Mouse (Mus musculus): Measurements from ENCODE around the gene Hoxd13.

The Hoxd13 gene

GRCm38 (mm10) chr2:74694066-74694465 lies 26.0 kb downstream of the Hoxd13 start:
- no peak for DNase-seq (ENCODE audit: low spot score)

DNA sequence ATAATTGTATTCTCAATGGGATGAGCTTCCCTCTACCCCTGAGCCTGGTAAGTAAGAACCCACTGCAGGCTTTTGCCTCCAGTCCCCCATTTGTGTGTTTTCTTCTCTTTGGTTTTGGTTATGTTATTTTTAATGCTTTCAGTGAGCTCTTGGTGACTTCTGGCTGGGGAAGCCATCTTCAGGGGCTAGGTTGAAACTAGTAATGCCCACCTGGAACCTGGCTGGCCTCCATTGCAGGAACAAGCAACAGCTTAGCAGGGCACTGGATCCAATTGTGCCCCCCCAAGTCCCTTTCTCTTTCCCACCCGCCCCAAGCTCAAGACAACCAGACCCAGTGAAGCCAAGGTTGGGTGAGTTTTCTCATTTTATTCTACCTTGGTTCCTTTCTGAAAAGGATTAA lies 27.3 kb downstream of the Hoxd13 start:
- DNase-seq (ENCODE audit: low spot score): no peak

- no peak for DNase-seq (ENCODE audit: low spot score)
Measured at GRCm38 (mm10) chr2:74695813-74696430, 27.8 kb downstream of the Hoxd13 start.

GRCm38 (mm10) chr2:74696442-74697335 lies 28.6 kb downstream of the Hoxd13 start:
- DNase-seq (ENCODE audit: low spot score): no peak

GRCm38 (mm10) chr2:74697567-74698121 lies 29.5 kb downstream of the Hoxd13 start, which contains the start of gene Hoxd9:
Gene Hoxd9 (plus strand): TSS chr2:74697727.
- DNase-seq (ENCODE audit: low spot score): no peak

DNA sequence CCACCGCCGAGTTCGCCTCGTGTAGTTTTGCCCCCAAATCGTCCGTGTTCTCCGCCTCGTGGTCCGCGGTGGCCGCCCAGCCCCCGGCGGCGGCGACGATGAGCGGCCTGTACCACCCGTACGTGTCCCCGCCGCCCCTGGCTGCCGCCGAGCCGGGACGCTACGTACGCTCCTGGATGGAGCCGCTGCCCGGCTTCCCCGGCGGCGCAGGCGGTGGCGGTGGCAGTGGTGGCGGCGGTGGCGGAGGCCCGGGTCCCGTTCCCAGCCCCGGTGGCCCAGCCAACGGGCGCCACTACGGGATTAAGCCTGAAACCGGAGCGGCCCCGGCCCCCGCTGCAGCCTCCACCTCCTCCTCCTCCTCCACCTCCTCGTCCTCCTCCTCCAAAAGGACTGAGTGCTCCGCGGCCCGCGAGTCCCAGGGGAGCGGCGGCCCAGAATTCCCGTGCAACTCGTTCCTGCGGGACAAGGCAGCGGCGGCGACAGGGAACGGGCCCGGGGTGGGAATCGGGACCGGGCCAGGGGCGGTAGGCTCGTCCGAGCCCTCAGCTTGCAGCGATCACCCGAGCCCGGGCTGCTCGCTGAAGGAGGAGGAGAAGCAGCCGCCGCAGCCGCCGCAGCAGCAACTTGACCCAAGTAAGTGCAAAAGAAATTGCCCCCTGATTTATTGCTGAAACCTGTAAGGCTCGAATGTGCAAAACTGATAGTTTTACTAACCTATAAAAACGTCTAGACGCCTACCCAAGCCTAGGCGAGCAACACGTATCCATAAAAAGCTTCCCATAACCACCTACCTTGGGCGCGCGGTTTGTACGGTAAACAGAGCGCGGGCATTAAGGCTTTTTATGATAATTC lies 30.3 kb downstream of the Hoxd13 start:
- DNase-seq (ENCODE audit: low spot score): no peak

GRCm38 (mm10) chr2:74699053-74699430 lies 30.9 kb downstream of the Hoxd13 start:
- no peak for DNase-seq (ENCODE audit: low spot score)

DNA sequence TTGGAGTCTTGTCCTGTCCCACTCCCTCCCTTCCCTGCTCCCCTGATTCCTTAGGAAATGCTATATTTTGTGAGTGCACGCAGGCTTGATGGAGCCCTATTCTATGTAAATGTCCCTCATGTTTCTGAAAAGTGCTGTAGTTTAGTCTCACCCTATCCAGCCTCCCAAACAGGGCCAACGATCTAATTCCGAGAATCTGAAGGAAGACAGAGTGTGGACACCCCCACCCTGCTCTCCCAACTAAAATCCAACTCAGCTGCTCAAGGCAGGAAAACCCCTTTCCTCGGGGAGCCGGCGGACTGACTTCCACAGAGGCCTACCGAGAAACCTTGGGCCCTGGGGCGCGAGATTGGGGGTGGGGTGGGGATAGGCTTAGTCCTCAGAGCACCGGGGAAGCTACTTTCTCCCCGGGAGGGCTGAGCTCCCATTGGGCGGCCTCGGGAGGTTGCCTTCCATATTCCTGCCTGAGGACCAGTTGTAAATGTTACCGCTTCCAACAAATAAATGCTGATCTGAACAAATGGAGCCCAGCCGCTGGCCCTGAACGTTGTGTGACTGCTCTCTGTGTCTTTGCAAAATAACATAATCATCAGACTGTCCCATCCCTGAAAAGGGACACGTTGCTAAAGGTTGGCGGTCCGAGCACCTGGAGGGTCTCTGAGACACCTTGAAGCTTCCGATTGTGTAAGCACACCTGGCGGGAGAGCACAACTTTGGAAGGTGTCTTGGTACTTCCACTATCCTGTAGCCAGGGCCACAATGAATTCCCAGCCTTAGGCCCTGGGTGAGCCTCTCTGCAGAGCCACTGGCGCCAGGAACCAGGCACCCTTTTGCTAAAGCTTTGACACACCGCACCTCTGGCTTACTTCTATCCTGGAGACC lies 31.8 kb downstream of the Hoxd13 start:
- DNase-seq (ENCODE audit: low spot score): no peak

- no peak for DNase-seq (ENCODE audit: low spot score)
Measured at GRCm38 (mm10) chr2:74700546-74701112, 32.5 kb downstream of the Hoxd13 start.

GRCm38 (mm10) chr2:74701949-74702819 lies 34.1 kb downstream of the Hoxd13 start:
- peak; percentile 31 for DNase-seq (ENCODE audit: low spot score)

GRCm38 (mm10) chr2:74702820-74703219 lies 34.7 kb downstream of the Hoxd13 start:
- DNase-seq (ENCODE audit: low spot score): no peak

- DNase-seq (ENCODE audit: low spot score): no peak
Measured at GRCm38 (mm10) chr2:74703317-74703716, 35.2 kb downstream of the Hoxd13 start.

DNA sequence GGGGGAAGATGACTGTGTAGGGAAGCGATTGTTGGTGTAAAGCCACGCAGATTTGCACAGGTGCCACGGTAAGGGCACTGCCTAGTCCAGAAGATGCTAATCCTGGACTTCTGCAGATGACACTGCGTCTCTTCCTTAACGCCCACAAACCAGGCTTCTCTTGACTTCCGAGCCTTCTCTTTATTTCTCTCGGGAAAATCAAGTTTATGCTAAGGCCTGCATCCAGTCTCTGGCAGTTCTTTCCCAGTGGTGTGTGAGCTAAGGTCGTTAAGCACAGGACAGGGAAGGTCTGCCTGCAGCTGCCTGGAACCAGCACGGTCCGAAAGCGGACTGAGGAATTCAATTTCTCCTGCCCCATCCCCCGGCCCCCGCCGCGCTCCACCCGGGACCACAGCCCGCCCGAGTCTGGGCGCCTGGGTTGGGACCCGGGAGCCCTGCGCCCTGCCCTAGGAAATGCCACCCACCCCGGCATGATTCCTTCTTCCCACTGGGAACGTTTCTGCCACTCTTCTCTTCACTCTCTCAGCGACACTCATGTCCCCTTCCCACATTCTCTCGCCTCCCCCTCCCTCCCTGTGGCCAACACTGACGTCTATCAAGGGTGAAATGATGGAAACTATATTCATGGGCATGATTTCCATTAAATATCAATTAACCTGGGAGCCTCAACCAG lies 35.7 kb downstream of the Hoxd13 start:
- DNase-seq (ENCODE audit: low spot score): no peak

DNA sequence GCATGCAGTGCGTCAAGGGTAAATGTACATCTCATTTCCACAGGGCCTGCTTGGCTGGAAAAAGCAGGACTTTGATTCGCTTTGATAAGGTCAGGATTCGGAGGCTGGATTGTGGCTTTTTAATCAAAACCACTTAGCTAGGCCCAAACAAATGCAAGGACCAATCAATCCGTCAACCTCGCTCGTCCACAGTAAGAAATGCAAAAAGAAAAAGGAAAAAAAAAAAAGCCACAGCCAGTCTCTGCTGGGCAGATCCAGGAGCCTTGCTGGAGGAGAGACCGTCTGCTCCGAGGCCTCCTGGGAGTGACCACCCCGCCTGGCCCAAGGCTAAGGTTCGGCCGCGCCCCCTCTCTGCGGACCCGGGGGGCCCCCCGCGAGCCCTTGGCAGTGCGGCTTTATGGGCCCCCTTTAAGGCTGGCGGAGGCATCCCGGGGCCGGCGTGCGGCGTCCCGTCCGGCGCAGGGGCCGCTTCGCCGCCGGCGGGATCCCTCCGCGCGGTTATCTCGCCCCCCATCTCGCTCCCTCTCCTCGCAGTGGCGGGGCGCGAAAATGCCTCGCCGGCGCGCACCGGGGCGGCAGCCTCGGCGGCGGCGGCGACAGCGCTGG lies 36.4 kb downstream of the Hoxd13 start, which contains the start of gene Hoxd8:
TSS of gene Hoxd8 (plus strand) at position 223 of the 606 bp plus-strand sequence.
- no peak for DNase-seq (ENCODE audit: low spot score)

- DNase-seq (ENCODE audit: low spot score): no peak
Measured at GRCm38 (mm10) chr2:74704999-74705466, 36.9 kb downstream of the Hoxd13 start.

GRCm38 (mm10) chr2:74705467-74706089 lies 37.5 kb downstream of the Hoxd13 start:
- no peak for DNase-seq (ENCODE audit: low spot score)

DNA sequence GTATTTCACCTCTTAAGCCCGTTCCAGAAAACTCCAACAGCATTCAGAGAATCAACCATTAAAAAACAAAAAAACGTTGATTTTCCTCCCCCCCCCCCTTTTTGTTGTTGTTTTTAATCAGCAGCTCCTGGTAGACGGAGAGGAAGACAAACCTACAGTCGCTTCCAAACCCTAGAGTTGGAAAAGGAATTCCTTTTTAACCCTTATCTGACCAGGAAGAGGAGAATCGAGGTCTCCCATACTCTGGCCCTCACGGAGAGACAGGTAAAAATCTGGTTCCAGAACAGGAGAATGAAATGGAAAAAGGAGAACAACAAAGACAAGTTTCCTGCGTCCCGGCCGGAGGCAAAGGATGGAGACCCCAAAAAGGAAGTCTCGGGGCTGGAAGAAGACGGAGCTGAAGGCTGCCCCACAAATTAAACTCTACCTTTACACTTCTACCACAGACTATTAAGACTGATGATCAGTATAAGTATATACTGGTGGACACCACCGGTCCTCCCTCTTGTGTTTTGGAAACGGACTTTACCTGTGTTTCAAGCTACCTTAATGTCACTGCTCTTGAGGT lies 38.4 kb downstream of the Hoxd13 start:
- DNase-seq (ENCODE audit: low spot score): no peak

DNA sequence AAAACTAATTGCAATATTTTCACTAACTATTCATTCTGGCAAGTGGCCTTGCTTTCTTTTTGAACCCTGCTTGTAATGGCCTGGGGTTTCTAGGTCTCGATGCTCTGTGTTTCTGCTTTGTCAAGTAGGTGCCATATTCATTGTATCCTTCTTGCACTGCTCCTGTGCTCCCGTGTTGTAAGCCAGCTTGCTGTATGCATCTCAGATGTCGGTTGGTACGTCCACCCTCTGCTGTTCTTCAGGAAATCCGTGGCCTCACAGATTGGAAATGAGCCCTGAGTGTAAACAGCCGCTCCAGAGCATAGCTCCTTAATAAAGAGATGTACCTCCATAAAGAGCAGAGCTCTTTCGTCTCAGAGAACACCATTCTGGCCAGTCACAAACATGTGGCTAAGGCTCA lies 39.5 kb downstream of the Hoxd13 start:
- no peak for DNase-seq (ENCODE audit: low spot score)

Data from left cerebral cortex, adult 11 months (tissue).